Mouse (Mus musculus): ENCODE measurements around the gene Ephx3. TPM values are rescaled to one million over a fixed set of nuclear protein-coding genes. Genes with fewer than 3 reads are reported as not detected.

Gene Ephx3
- polyA plus RNA-seq, 1 experiment from 2014 or later = 0.14 TPM

GRCm38 (mm10) chr17:32164780-32165179, 24.6 kb downstream of the Ephx3 start:
- H3K4me3 ChIP-seq (ENCODE audit: low read depth, low read length) = no peak overlapping the region
- no peaks in the 10 kb centered on the region for H3K9me3 ChIP-seq (ENCODE audit: low read depth, low read length)
- no peak overlapping the region for H3K9ac ChIP-seq
- H3K27me3 ChIP-seq (ENCODE audit: insufficient read depth, low read length) = no peaks in the 10 kb centered on the region; the same call in 1 of the 2 replicates
- H3K36me3 ChIP-seq (ENCODE audit: insufficient read depth) = peaks cover 13% of the 10 kb centered on the region; the same call in 1 of the 2 replicates
- DNase-seq (no peak), ATAC-seq (ENCODE audit: insufficient read depth) (no peak)
- peaks cover 17% of the 10 kb centered on the region for H3K4me1 ChIP-seq (ENCODE audit: insufficient read depth)
- peak overlapping the region; percentile 82 for H3K4me2 ChIP-seq
- peak overlapping the region; percentile 10; the same call in 1 of the 2 replicates for H3K27ac ChIP-seq (ENCODE audit: low read depth)
- TF ChIP-seq CTCF (IDR thresholded peaks at IDR 0.05; ENCODE audit: low read depth) = no peak

- Histone ChIP-seq H3K9me3 (ENCODE audit: low read depth, low read length) (no peaks in the 10 kb centered on the region), H3K36me3 (ENCODE audit: insufficient read depth) (peaks cover 13% of the 10 kb centered on the region; the same call in 1 of the 2 replicates), H3K27me3 (ENCODE audit: insufficient read depth, low read length) (no peaks in the 10 kb centered on the region; the same call in 1 of the 2 replicates), H3K4me1 (ENCODE audit: insufficient read depth) (peaks cover 17% of the 10 kb centered on the region), H3K9ac (peak overlapping the region; percentile 3; the same call in 1 of the 2 replicates), H3K27ac (ENCODE audit: low read depth) (peak overlapping the region; percentile 10; the same call in 1 of the 2 replicates), H3K4me3 (ENCODE audit: low read depth, low read length) (no peak overlapping the region; the same call in 1 of the 2 replicates), H3K4me2 (peak overlapping the region; percentile 44)
- DNase-seq (peak; percentile 37), ATAC-seq (ENCODE audit: insufficient read depth) (no peak)
- TF ChIP-seq CTCF (IDR thresholded peaks at IDR 0.05; ENCODE audit: low read depth) = no peak
- WGBS = 45% methylated on average over 6 of the region's 6 CpGs
Observed at GRCm38 (mm10) chr17:32163910-32164650, 25.3 kb downstream of the Ephx3 start.

GRCm38 (mm10) chr17:32162112-32162850, 27.1 kb downstream of the Ephx3 start:
- ATAC-seq (ENCODE audit: insufficient read depth) = peak; percentile 28; the same call in 1 of the 2 replicates
- WGBS = 2% methylated on average over 58 of the region's 58 CpGs
- Histone ChIP-seq H3K36me3 (ENCODE audit: insufficient read depth) (peaks cover 28% of the 10 kb centered on the region), H3K27ac (ENCODE audit: low read depth) (peak overlapping the region; percentile 67), H3K4me3 (ENCODE audit: low read depth, low read length) (peak overlapping the region; percentile 45), H3K27me3 (ENCODE audit: insufficient read depth, low read length) (no peaks in the 10 kb centered on the region; the same call in 1 of the 2 replicates), H3K4me1 (ENCODE audit: insufficient read depth) (peaks cover 17% of the 10 kb centered on the region), H3K9ac (peak overlapping the region; percentile 43), H3K4me2 (peak overlapping the region; percentile 81), H3K9me3 (ENCODE audit: low read depth, low read length) (no peaks in the 10 kb centered on the region)
- TF ChIP-seq CTCF (IDR thresholded peaks at IDR 0.05; ENCODE audit: low read depth) = peak; percentile 86
- DNase-seq = peak; percentile 80

GRCm38 (mm10) chr17:32160882-32161281, 28.5 kb downstream of the Ephx3 start:
- DNase-seq = no peak
- no peak overlapping the region for H3K27ac ChIP-seq (ENCODE audit: low read depth)
- peaks cover 41% of the 10 kb centered on the region for H3K36me3 ChIP-seq (ENCODE audit: insufficient read depth)
- no peaks in the 10 kb centered on the region; the same call in 1 of the 2 replicates for H3K27me3 ChIP-seq (ENCODE audit: insufficient read depth, low read length)
- no peak for ATAC-seq (ENCODE audit: insufficient read depth)
- no peak for TF ChIP-seq CTCF (IDR thresholded peaks at IDR 0.05; ENCODE audit: low read depth)
- no peak overlapping the region for H3K4me2 ChIP-seq
- peaks cover 17% of the 10 kb centered on the region for H3K4me1 ChIP-seq (ENCODE audit: insufficient read depth)
- 83% methylated on average over 4 of the region's 4 CpGs for WGBS
- no peaks in the 10 kb centered on the region for H3K9me3 ChIP-seq (ENCODE audit: low read depth, low read length)
- no peak overlapping the region for H3K9ac ChIP-seq
- no peak overlapping the region for H3K4me3 ChIP-seq (ENCODE audit: low read depth, low read length)

- no peak for DNase-seq
- TF ChIP-seq CTCF (IDR thresholded peaks at IDR 0.05; ENCODE audit: low read depth) = no peak
- H3K4me3 ChIP-seq (ENCODE audit: low read depth, low read length) = no peak overlapping the region
- 82% methylated on average over 13 of the region's 13 CpGs for WGBS
- peaks cover 59% of the 10 kb centered on the region for H3K36me3 ChIP-seq (ENCODE audit: insufficient read depth)
- no peaks in the 10 kb centered on the region; the same call in 1 of the 2 replicates for H3K27me3 ChIP-seq (ENCODE audit: insufficient read depth, low read length)
- no peak overlapping the region for H3K9ac ChIP-seq
- H3K9me3 ChIP-seq (ENCODE audit: low read depth, low read length) = no peaks in the 10 kb centered on the region
- H3K4me2 ChIP-seq = no peak overlapping the region
- H3K4me1 ChIP-seq (ENCODE audit: insufficient read depth) = peaks cover 4% of the 10 kb centered on the region; the same call in 1 of the 2 replicates
- ATAC-seq (ENCODE audit: insufficient read depth) = no peak
- H3K27ac ChIP-seq (ENCODE audit: low read depth) = no peak overlapping the region
Observed at GRCm38 (mm10) chr17:32158841-32159240, 30.5 kb downstream of the Ephx3 start.

GRCm38 (mm10) chr17:32146718-32147117, 42.6 kb downstream of the Ephx3 start:
- WGBS = 87% methylated on average over 8 of the region's 8 CpGs

More at GRCm38 (mm10) chr17:32146718-32147117, 42.6 kb downstream of the Ephx3 start:
- Histone ChIP-seq H3K4me2 (no peak overlapping the region), H3K4me1 (ENCODE audit: insufficient read depth) (no peaks in the 10 kb centered on the region), H3K27me3 (ENCODE audit: insufficient read depth, low read length) (no peaks in the 10 kb centered on the region), H3K27ac (ENCODE audit: low read depth) (no peak overlapping the region), H3K9me3 (ENCODE audit: low read depth, low read length) (no peaks in the 10 kb centered on the region), H3K4me3 (ENCODE audit: low read depth, low read length) (no peak overlapping the region), H3K36me3 (ENCODE audit: insufficient read depth) (peaks cover 97% of the 10 kb centered on the region), H3K9ac (no peak overlapping the region)
- ATAC-seq (ENCODE audit: insufficient read depth) (no peak), DNase-seq (no peak)
- TF ChIP-seq CTCF (IDR thresholded peaks at IDR 0.05; ENCODE audit: low read depth) = no peak
